Mouse (Mus musculus): Measurements from ENCODE around the gene Mt1.

GRCm38 (mm10) chr8:94153451-94153850 is 25.4 kb upstream of the Mt1 start:
- TF ChIP-seq CTCF (IDR thresholded peaks at IDR 0.05; ENCODE audit: low read depth, low read length) (no peak), POLR2A (IDR thresholded peaks at IDR 0.05; ENCODE audit: insufficient read depth, low read length) (no peak)

Measured in ES-Bruce4 (cell line).